Mouse (Mus musculus) limb, embryonic 10.5 days (tissue): ENCODE data around the gene Cubn. TPM values are rescaled to one million over a fixed set of nuclear protein-coding genes. Genes with fewer than 3 reads are reported as not detected.

ENCODE experiments used
- DNase-seq: peaks from one replicate; pipeline ENCODE4 v3.0.0-alpha.2; 2017; ENCODE audit warnings: low spot score
- H3K27ac ChIP-seq: fragments of 300-500 bp; sonication (generic); 2 replicates; pipeline ENCODE4 v1.5.1; 2016; ENCODE audit warnings: mild to moderate bottlenecking
- H3K27me3 ChIP-seq: fragments of 300-500 bp; sonication (generic); 2 replicates; pipeline ENCODE4 v1.6.1; 2016; ENCODE audit warnings: low read depth, mild to moderate bottlenecking; ENCODE audit not compliant: poor library complexity, severe bottlenecking
- H3K36me3 ChIP-seq: fragments of 300-500 bp; sonication (generic); 2 replicates; pipeline ENCODE4 v1.6.1; 2016; ENCODE audit warnings: mild to moderate bottlenecking, moderate library complexity
- H3K4me1 ChIP-seq: fragments of 300-500 bp; sonication (generic); 2 replicates; pipeline ENCODE4 v1.6.1; 2016
- H3K4me3 ChIP-seq: fragments of 300-500 bp; sonication (generic); 2 replicates; pipeline ENCODE4 v1.5.1; 2016; ENCODE audit warnings: mild to moderate bottlenecking, moderate library complexity
- H3K9me3 ChIP-seq: fragments of 300-500 bp; sonication (generic); replicated peaks from 2 replicates; pipeline ENCODE4 v1.6.1; 2016; ENCODE audit warnings: mild to moderate bottlenecking
- WGBS: fragments of 180-500 bp; shearing (Covaris S2); methylation state at CpG from one replicate; pipeline ENCODE4 v1.1.7; 2016; 5-methylcytosine and 5-hydroxymethylcytosine counted together
- polyA plus RNA-seq: library from polyadenylated mRNA; unstranded; fragments of >200 nt; fragmentation: Nextera tagmentation; extraction: Ambion mirVana; gene quantifications from 2 replicates; pipeline ENCODE4 v1.2.1, GENCODE M21; 2016

The Cubn gene
- polyA plus RNA-seq, 1 experiment from 2014 or later: 0.05 TPM

DNA sequence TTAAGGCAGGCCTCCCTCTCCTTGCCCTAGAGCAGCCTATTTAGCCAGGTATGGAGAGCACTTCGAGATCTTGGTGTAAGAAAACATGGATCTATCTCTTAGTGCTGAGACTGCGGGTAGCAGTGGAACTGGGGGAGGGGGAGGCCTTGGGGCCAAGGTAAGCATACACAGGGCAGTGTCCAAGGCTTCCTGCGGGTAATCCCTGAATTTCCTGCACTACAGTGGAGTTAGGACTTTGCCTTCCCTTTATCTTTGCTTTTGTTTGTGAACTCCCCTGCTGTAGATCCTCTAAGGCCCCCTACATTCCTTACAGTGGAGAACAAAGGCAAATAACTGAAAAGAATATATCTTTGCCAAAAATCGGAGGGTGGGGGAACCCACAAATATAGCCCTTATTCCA, 23.3 kb upstream of the Cubn start:
- Histone ChIP-seq H3K36me3 (0 out of 2 replicates have a peak, but pooled peaks cover 2% of the 10 kb centered on the region), H3K27me3 (no peaks in the 10 kb centered on the region), H3K4me1 (no peaks in the 10 kb centered on the region), H3K9me3 (no peaks in the 10 kb centered on the region), H3K4me3 (no peak overlapping the region), H3K27ac (no peak overlapping the region)
- no peak for DNase-seq
- 82% methylated on average over 4 of the region's 4 CpGs for WGBS

DNA sequence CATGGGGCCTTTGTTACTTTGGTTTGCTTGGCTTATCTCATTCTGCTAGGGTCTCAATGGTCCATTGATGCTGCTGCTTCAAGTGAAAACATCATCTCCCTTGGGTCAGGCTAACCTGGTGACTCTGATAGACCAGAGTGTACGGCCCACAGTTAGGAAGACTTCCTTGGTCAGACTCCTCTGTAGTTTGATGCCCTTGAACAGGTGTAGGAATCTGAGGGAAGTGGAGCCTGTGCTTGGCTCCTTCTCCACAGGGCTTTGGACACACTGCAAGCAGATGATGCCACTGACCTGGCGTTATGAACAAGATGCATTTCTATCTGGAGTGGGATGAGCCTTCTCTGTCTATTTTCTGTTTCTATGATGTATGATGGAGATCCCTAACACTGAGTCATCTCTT, 11.1 kb upstream of the Cubn start:
- WGBS: 96% methylated on average over 2 of the region's 2 CpGs

DNA sequence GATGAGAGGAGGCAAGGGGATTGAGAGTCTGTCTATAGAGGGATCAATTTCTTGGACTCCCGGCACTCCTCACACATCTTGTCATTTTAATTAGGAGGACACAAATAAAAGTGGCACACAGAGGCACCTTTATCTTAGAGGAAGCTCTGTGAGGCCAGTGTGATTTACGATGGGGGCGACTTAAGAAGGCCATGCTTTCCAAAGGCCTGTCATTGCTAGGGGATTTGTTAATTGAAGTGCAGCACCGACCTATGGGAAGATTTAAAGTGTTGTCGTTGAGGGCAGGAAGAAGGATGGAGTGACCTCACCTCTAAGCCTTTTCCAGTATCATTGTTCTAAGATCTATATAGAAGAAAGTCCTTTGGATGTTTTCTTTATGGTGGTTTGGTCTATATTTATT, 9.9 kb upstream of the Cubn start:
- no peaks in the 10 kb centered on the region for H3K36me3 ChIP-seq
- no peak overlapping the region for H3K4me3 ChIP-seq
- no peak for DNase-seq
- WGBS: 16% methylated on average over 5 of the region's 5 CpGs
- H3K27me3 ChIP-seq: no peaks in the 10 kb centered on the region
- no peaks in the 10 kb centered on the region for H3K4me1 ChIP-seq
- no peaks in the 10 kb centered on the region for H3K9me3 ChIP-seq
- no peak overlapping the region for H3K27ac ChIP-seq

More for the DNA sequence above, 11.1 kb upstream of the Cubn start:
- H3K36me3 ChIP-seq: no peaks in the 10 kb centered on the region
- DNase-seq: no peak
- no peak overlapping the region for H3K4me3 ChIP-seq
- H3K27me3 ChIP-seq: no peaks in the 10 kb centered on the region
- no peaks in the 10 kb centered on the region for H3K9me3 ChIP-seq
- no peak overlapping the region for H3K27ac ChIP-seq
- H3K4me1 ChIP-seq: no peaks in the 10 kb centered on the region

- no peak overlapping the region for H3K4me3 ChIP-seq
- no peaks in the 10 kb centered on the region for H3K9me3 ChIP-seq
- no peaks in the 10 kb centered on the region for H3K27me3 ChIP-seq
- H3K36me3 ChIP-seq: no peaks in the 10 kb centered on the region
- H3K4me1 ChIP-seq: no peaks in the 10 kb centered on the region
- no peak for DNase-seq
- H3K27ac ChIP-seq: no peak overlapping the region
- WGBS: 83% methylated on average over 5 of the region's 5 CpGs
Measured at GRCm38 (mm10) chr2:13500298-13500999, 8.8 kb upstream of the Cubn start.

GRCm38 (mm10) chr2:13499196-13499595, 7.6 kb upstream of the Cubn start:
- no peak overlapping the region for H3K4me3 ChIP-seq
- 89% methylated on average over 7 of the region's 7 CpGs for WGBS
- no peak for DNase-seq
- H3K36me3 ChIP-seq: no peaks in the 10 kb centered on the region
- H3K27me3 ChIP-seq: no peaks in the 10 kb centered on the region
- no peaks in the 10 kb centered on the region for H3K9me3 ChIP-seq
- H3K4me1 ChIP-seq: no peaks in the 10 kb centered on the region
- no peak overlapping the region for H3K27ac ChIP-seq

DNA sequence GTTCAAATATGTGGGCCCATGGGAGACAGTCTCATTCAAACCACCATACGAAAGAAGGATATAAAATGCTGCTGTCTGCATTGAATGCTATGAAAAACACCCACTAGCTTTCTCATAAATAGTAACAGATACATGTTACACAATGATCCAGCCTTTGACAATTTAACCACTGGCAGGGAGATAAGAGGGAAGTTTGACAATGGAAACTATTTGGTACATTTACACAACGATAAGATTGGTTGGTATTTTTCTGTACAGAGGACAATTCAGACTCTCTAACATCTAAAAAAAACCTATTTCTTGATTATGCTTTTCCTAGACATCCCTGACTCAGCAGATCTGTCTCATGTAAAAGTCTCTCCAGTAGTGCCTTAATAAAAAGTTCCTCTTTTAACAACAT, 4.5 kb upstream of the Cubn start:
- no peaks in the 10 kb centered on the region for H3K36me3 ChIP-seq
- 82% methylated on average over 2 of the region's 2 CpGs for WGBS
- H3K27me3 ChIP-seq: no peaks in the 10 kb centered on the region
- DNase-seq: no peak
- peaks cover 6% of the 10 kb centered on the region; the same call in 1 of the 2 replicates for H3K4me1 ChIP-seq
- H3K27ac ChIP-seq: no peak overlapping the region
- no peak overlapping the region for H3K4me3 ChIP-seq
- H3K9me3 ChIP-seq: no peaks in the 10 kb centered on the region

GRCm38 (mm10) chr2:13492927-13493326, 1.3 kb upstream of the Cubn start:
- Histone ChIP-seq H3K27ac (no peak overlapping the region), H3K4me3 (no peak overlapping the region), H3K27me3 (no peaks in the 10 kb centered on the region), H3K4me1 (peaks cover 6% of the 10 kb centered on the region; the same call in 1 of the 2 replicates), H3K36me3 (no peaks in the 10 kb centered on the region), H3K9me3 (no peaks in the 10 kb centered on the region)
- no peak for DNase-seq
- WGBS: 89% methylated on average over 4 of the region's 4 CpGs

DNA sequence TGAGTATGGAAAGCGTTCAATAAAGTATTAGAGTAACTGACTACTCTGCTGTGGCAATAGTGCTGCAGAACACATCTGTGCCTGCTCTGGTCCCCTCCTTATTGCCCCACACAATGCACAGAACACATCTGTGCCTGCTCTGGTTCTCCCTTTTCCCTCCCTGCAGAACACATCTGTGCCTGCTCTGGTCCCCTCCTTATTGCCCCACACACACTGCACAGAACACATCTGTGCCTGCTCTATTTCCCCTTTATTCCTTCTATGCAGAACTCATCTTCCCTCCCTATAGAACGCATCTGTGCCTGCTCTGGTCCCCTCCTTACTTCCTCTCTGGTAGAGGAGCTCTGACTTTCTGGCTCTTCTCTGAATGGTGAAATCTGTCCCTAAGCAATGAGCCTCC, 1.1 kb downstream of the Cubn start:
- Histone ChIP-seq H3K36me3 (no peaks in the 10 kb centered on the region), H3K9me3 (no peaks in the 10 kb centered on the region), H3K4me1 (peaks cover 6% of the 10 kb centered on the region; the same call in 1 of the 2 replicates), H3K27ac (no peak overlapping the region), H3K4me3 (no peak overlapping the region), H3K27me3 (no peaks in the 10 kb centered on the region)
- WGBS: 87% methylated on average over 2 of the region's 2 CpGs
- DNase-seq: no peak

GRCm38 (mm10) chr2:13486470-13486869, 5.1 kb downstream of the Cubn start:
- Histone ChIP-seq H3K27me3 (no peaks in the 10 kb centered on the region), H3K9me3 (no peaks in the 10 kb centered on the region), H3K27ac (no peak overlapping the region), H3K4me3 (no peak overlapping the region), H3K36me3 (no peaks in the 10 kb centered on the region), H3K4me1 (0 out of 2 replicates have a peak, but pooled peaks cover 2% of the 10 kb centered on the region)
- whole genome bisulfite sequencing: 81% methylated on average over 8 of the region's 8 CpGs
- DNase-seq: no peak

- 82% methylated on average over 3 of the region's 3 CpGs for WGBS
- H3K4me3 ChIP-seq: no peak overlapping the region
- no peak for DNase-seq
- no peak overlapping the region for H3K27ac ChIP-seq
- H3K4me1 ChIP-seq: 0 out of 2 replicates have a peak, but pooled peaks cover 2% of the 10 kb centered on the region
- H3K36me3 ChIP-seq: no peaks in the 10 kb centered on the region
- no peaks in the 10 kb centered on the region for H3K9me3 ChIP-seq
- H3K27me3 ChIP-seq: no peaks in the 10 kb centered on the region
Measured at GRCm38 (mm10) chr2:13484566-13484965, 7.0 kb downstream of the Cubn start.

- Histone ChIP-seq H3K4me3 (no peak overlapping the region), H3K27me3 (no peaks in the 10 kb centered on the region), H3K27ac (no peak overlapping the region), H3K36me3 (no peaks in the 10 kb centered on the region), H3K4me1 (0 out of 2 replicates have a peak, but pooled peaks cover 2% of the 10 kb centered on the region), H3K9me3 (no peaks in the 10 kb centered on the region)
- WGBS: 91% methylated on average over 2 of the region's 2 CpGs
- no peak for DNase-seq
Measured at GRCm38 (mm10) chr2:13480744-13481143, 10.9 kb downstream of the Cubn start.

DNA sequence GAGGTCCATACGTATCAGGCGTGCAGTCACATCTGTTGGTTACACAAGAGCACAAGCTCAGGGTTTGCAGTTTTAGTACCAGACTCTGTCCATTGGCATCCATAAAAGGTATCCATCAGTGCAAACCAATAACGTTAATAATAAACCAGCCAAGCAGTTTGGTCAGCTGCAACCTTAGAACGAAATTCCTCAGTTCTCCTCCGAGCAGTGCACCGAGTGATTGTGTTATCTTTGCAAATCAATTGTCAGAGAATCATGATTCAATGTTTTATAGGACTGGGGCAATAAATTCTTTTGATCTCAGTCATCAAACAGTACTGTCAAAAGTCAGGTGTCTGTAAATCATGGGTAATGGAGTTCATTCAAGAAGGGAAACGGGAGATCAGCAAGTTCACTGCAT, 12.4 kb downstream of the Cubn start:
- no peaks in the 10 kb centered on the region for H3K36me3 ChIP-seq
- H3K27me3 ChIP-seq: no peaks in the 10 kb centered on the region
- H3K4me1 ChIP-seq: no peaks in the 10 kb centered on the region
- no peaks in the 10 kb centered on the region for H3K9me3 ChIP-seq
- no peak for DNase-seq
- WGBS: 83% methylated on average over 7 of the region's 7 CpGs
- H3K27ac ChIP-seq: no peak overlapping the region
- H3K4me3 ChIP-seq: no peak overlapping the region

GRCm38 (mm10) chr2:13470108-13470507, 21.5 kb downstream of the Cubn start:
- Histone ChIP-seq H3K27ac (no peak overlapping the region), H3K4me1 (no peaks in the 10 kb centered on the region), H3K27me3 (no peaks in the 10 kb centered on the region), H3K4me3 (no peak overlapping the region), H3K36me3 (no peaks in the 10 kb centered on the region), H3K9me3 (no peaks in the 10 kb centered on the region)
- no peak for DNase-seq
- 86% methylated on average over 3 of the region's 3 CpGs for WGBS

- no peak overlapping the region for H3K4me3 ChIP-seq
- WGBS: 93% methylated on average over 4 of the region's 4 CpGs
- H3K27me3 ChIP-seq: no peaks in the 10 kb centered on the region
- no peaks in the 10 kb centered on the region for H3K4me1 ChIP-seq
- no peak overlapping the region for H3K27ac ChIP-seq
- no peak for DNase-seq
- H3K9me3 ChIP-seq: no peaks in the 10 kb centered on the region
- no peaks in the 10 kb centered on the region for H3K36me3 ChIP-seq
Measured at GRCm38 (mm10) chr2:13469641-13470040, 22.0 kb downstream of the Cubn start.
